Mouse (Mus musculus) myocyte (in vitro differentiated cells): Measurements from ENCODE around the gene Gatd1. TPM values are rescaled to one million over a fixed set of nuclear protein-coding genes. Genes with fewer than 3 reads are reported as not detected.

ENCODE experiments used
- H3K27me3 ChIP-seq: one replicate; pipeline ENCODE4 v1.6.1; 2011; ENCODE audit not compliant: control insufficient read depth, insufficient read depth, insufficient read length
- H3K36me3 ChIP-seq: one replicate; pipeline ENCODE4 v1.6.1; 2011; ENCODE audit not compliant: control insufficient read depth, insufficient read depth
- H3K4me2 ChIP-seq: one replicate; pipeline ENCODE4 v1.6.1; 2011; ENCODE audit warnings: low read depth, control low read depth
- H3K4me3 ChIP-seq: one replicate; pipeline ENCODE4 v1.5.1; 2011; ENCODE audit warnings: mild to moderate bottlenecking, control low read depth, moderate library complexity
- H3K79me2 ChIP-seq: one replicate; pipeline ENCODE4 v1.6.1; 2011; ENCODE audit not compliant: control insufficient read depth, insufficient read depth
- H3ac ChIP-seq: one replicate; pipeline ENCODE4 v1.6.1; 2011; ENCODE audit not compliant: control insufficient read depth, insufficient read length
- CEBPB ChIP-seq: IDR thresholded peaks from 2 replicates; pipeline ENCODE4 v1.6.1; 2011; ENCODE audit warnings: mild to moderate bottlenecking, moderate library complexity; ENCODE audit not compliant: poor library complexity, insufficient read depth, severe bottlenecking
- E2F4 ChIP-seq: IDR thresholded peaks from one replicate; pipeline ENCODE4 v1.6.1; 2011; ENCODE audit warnings: mild to moderate bottlenecking, control low read depth, moderate library complexity; ENCODE audit not compliant: insufficient read depth
- MAX ChIP-seq: IDR thresholded peaks from one replicate; pipeline ENCODE4 v1.6.1; 2011; ENCODE audit warnings: low read depth, mild to moderate bottlenecking, control low read depth
- MYOD1 ChIP-seq, 3 experiments: IDR thresholded peaks; one replicate each; pipeline ENCODE4 v1.6.1; 2011; ENCODE audit warnings: control low read depth in 2 of 3, low read depth in 2 of 3, mild to moderate bottlenecking in 2 of 3, moderate library complexity in 1 of 3; ENCODE audit not compliant: insufficient read length in 2 of 3, control insufficient read depth in 1 of 3
- MYOG ChIP-seq, 3 experiments: IDR thresholded peaks; one replicate each; pipeline ENCODE4 v1.6.1; 2011; ENCODE audit warnings: control low read depth in 2 of 3, low read depth in 2 of 3, mild to moderate bottlenecking in 2 of 3; ENCODE audit not compliant: insufficient read length in 2 of 3, control insufficient read depth in 1 of 3, insufficient read depth in 1 of 3
- POLR2A ChIP-seq: IDR thresholded peaks from one replicate; pipeline ENCODE4 v1.6.1; 2011; ENCODE audit warnings: low read depth, mild to moderate bottlenecking, control low read depth, moderate library complexity; ENCODE audit not compliant: insufficient read length
- POLR2AphosphoS2 ChIP-seq: IDR thresholded peaks from one replicate; pipeline ENCODE4 v1.6.1; 2011; ENCODE audit warnings: low read depth, control low read depth; ENCODE audit not compliant: insufficient read length
- REST ChIP-seq: IDR thresholded peaks from one replicate; pipeline ENCODE4 v1.6.1; 2011; ENCODE audit warnings: mild to moderate bottlenecking, control low read depth, moderate library complexity; ENCODE audit not compliant: insufficient read depth, insufficient read length
- SRF ChIP-seq: IDR thresholded peaks from one replicate; pipeline ENCODE4 v1.6.1; 2011; ENCODE audit warnings: low read depth; ENCODE audit not compliant: control insufficient read depth, insufficient read length
- TCF12 ChIP-seq: IDR thresholded peaks from one replicate; pipeline ENCODE4 v1.6.1; 2011; ENCODE audit warnings: mild to moderate bottlenecking, control low read depth; ENCODE audit not compliant: poor library complexity, insufficient read depth, severe bottlenecking
- TCF3 ChIP-seq: IDR thresholded peaks from one replicate; pipeline ENCODE4 v1.6.1; 2011; ENCODE audit warnings: low read depth, control low read depth; ENCODE audit not compliant: insufficient read length
- USF1 ChIP-seq: IDR thresholded peaks from one replicate; pipeline ENCODE4 v1.6.1; 2011; ENCODE audit warnings: low read depth, mild to moderate bottlenecking, control low read depth, moderate library complexity
- polyA plus RNA-seq: library from polyadenylated mRNA; unstranded; fragments of >200 nt; fragmentation: generic; extraction: Trizol; gene quantifications from one replicate; pipeline ENCODE4 v1.2.1, GENCODE M21; 2012; ENCODE audit warnings: missing spikeins

Gatd1 gene
- polyA plus RNA-seq, 1 experiment, result 16.3 TPM

- peaks cover 12% of the 10 kb centered on the region for H3K79me2 ChIP-seq
- H3K27me3 ChIP-seq, result no peaks in the 10 kb centered on the region
- H3K4me2 ChIP-seq, result no peak overlapping the region
- H3K4me3 ChIP-seq, result no peak overlapping the region
- H3K36me3 ChIP-seq, result no peaks in the 10 kb centered on the region
- TF ChIP-seq MYOD1 (IDR thresholded peaks at IDR 0.05; ENCODE audit: control insufficient read depth in 1 of 3, insufficient read length in 2 of 3, low read depth in 2 of 3), result no peak
- no peak for TF ChIP-seq POLR2A
- no peak for TF ChIP-seq MAX
- no peak for TF ChIP-seq E2F4
- no peak for TF ChIP-seq USF1
- TF ChIP-seq MYOG (IDR thresholded peaks at IDR 0.05; ENCODE audit: control insufficient read depth in 1 of 3, insufficient read depth in 1 of 3, insufficient read length in 2 of 3, low read depth in 2 of 3), result no peak
- no peak for TF ChIP-seq TCF12
- no peak for TF ChIP-seq SRF
- TF ChIP-seq CEBPB, result no peak
- TF ChIP-seq POLR2AphosphoS2, result no peak
- no peak for TF ChIP-seq REST
- TF ChIP-seq TCF3, result no peak
- no peak overlapping the region for H3ac ChIP-seq
Observed at GRCm38 (mm10) chr7:141439140-141439679, 25.3 kb upstream of the Gatd1 start.

GRCm38 (mm10) chr7:141438201-141438968, 24.4 kb upstream of the Gatd1 start:
- H3K36me3 ChIP-seq, result no peaks in the 10 kb centered on the region
- peaks cover 12% of the 10 kb centered on the region for H3K79me2 ChIP-seq
- no peak for TF ChIP-seq TCF12
- no peak for TF ChIP-seq CEBPB
- TF ChIP-seq USF1, result no peak
- TF ChIP-seq SRF, result no peak
- no peak for TF ChIP-seq E2F4
- no peak for TF ChIP-seq POLR2AphosphoS2
- H3K27me3 ChIP-seq, result no peaks in the 10 kb centered on the region
- H3ac ChIP-seq, result no peak overlapping the region
- H3K4me2 ChIP-seq, result no peak overlapping the region
- no peak overlapping the region for H3K4me3 ChIP-seq

GRCm38 (mm10) chr7:141437178-141438120, 23.5 kb upstream of the Gatd1 start, which contains the start of gene Slc25a22:
Gene Slc25a22 (minus strand): TSS chr7:141437892.
- H3ac ChIP-seq, result peak within 1 kb of the TSS; percentile 30
- H3K4me3 ChIP-seq, result peak within 1 kb of the TSS; percentile 60
- TF ChIP-seq MYOD1 (IDR thresholded peaks at IDR 0.05; ENCODE audit: control insufficient read depth in 1 of 3, insufficient read length in 2 of 3, low read depth in 2 of 3) (peak in 1 of 3 experiments; percentile 1), POLR2A (peak; percentile 78), TCF3 (no peak), MYOG (IDR thresholded peaks at IDR 0.05; ENCODE audit: control insufficient read depth in 1 of 3, insufficient read depth in 1 of 3, insufficient read length in 2 of 3, low read depth in 2 of 3) (no peak), SRF (no peak), CEBPB (no peak), REST (no peak), TCF12 (no peak), POLR2AphosphoS2 (peak; percentile 92), MAX (no peak), USF1 (no peak), E2F4 (peak; percentile 18)
- H3K4me2 ChIP-seq, result peak within 1 kb of the TSS; percentile 97
- H3K27me3 ChIP-seq, result no peaks in the 10 kb centered on the region
- H3K36me3 ChIP-seq, result no peaks in the 10 kb centered on the region
- peaks cover 12% of the 10 kb centered on the region for H3K79me2 ChIP-seq

GRCm38 (mm10) chr7:141436523-141436892, 22.6 kb upstream of the Gatd1 start:
- Histone ChIP-seq H3K4me2 (peak overlapping the region; percentile 97), H3ac (peak overlapping the region; percentile 30), H3K79me2 (peaks cover 12% of the 10 kb centered on the region), H3K27me3 (no peaks in the 10 kb centered on the region), H3K36me3 (no peaks in the 10 kb centered on the region), H3K4me3 (peak overlapping the region; percentile 60)
- no peak for TF ChIP-seq REST
- no peak for TF ChIP-seq POLR2AphosphoS2
- TF ChIP-seq SRF, result no peak
- no peak for TF ChIP-seq MYOG (IDR thresholded peaks at IDR 0.05; ENCODE audit: control insufficient read depth in 1 of 3, insufficient read depth in 1 of 3, insufficient read length in 2 of 3, low read depth in 2 of 3)
- TF ChIP-seq CEBPB, result no peak
- no peak for TF ChIP-seq MYOD1 (IDR thresholded peaks at IDR 0.05; ENCODE audit: control insufficient read depth in 1 of 3, insufficient read length in 2 of 3, low read depth in 2 of 3)
- no peak for TF ChIP-seq TCF3
